Mouse (Mus musculus) bone marrow macrophage, adult 2 months (primary cell): ENCODE measurements around the gene Capg. TPM values are rescaled to one million over a fixed set of nuclear protein-coding genes. Genes with fewer than 3 reads are reported as not detected.

Experiments used
- H3K27ac ChIP-seq: 2 replicates; pipeline ENCODE4 v1.5.1; 2012; ENCODE audit warnings: low read depth, low read length; ENCODE audit not compliant: insufficient read depth
- H3K4me1 ChIP-seq: 2 replicates; pipeline ENCODE4 v1.6.1; 2012; ENCODE audit warnings: low read length; ENCODE audit not compliant: control insufficient read depth, insufficient read depth
- H3K4me3 ChIP-seq: 2 replicates; pipeline ENCODE4 v1.5.1; 2012; ENCODE audit warnings: mild to moderate bottlenecking, low read length, moderate library complexity; ENCODE audit not compliant: insufficient read depth
- CTCF ChIP-seq: IDR thresholded peaks from 2 replicates; pipeline ENCODE4 v1.5.1; 2012; ENCODE audit warnings: low read depth, mild to moderate bottlenecking, low read length, moderate library complexity
- POLR2A ChIP-seq: IDR thresholded peaks from 2 replicates; pipeline ENCODE4 v1.6.1; 2012; ENCODE audit warnings: mild to moderate bottlenecking, low read depth, low read length, borderline replicate concordance
- polyA plus RNA-seq: library from polyadenylated mRNA; stranded (reverse); fragments of >200 nt; gene quantifications from 2 replicates; pipeline ENCODE4 v1.2.4, GENCODE M21; 2012; ENCODE audit not compliant: missing spikeins, insufficient read depth, insufficient read length

Gene Capg
- polyA plus RNA-seq, 1 experiment = 788 TPM

DNA sequence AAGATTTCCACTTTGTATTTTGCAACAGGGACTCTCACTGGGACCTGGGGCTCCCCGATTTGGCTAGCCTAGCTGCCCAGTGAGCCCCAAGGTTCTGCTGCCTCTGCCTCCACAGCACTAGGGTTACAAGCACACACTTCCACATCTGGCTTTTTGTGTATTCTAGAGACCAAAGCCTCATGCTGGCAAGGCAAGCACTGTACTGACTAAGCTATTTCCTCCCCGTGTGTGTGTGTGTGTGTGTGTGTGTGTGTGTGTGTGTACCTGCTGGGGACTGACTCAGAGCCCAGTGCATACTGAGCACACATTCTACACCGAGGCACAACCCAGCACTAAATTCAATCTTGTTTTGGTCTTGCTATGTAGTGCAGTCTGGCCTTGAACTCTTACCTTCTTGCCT, 42.5 kb downstream of the Capg start:
- TF ChIP-seq CTCF = no peak
- no peak overlapping the region for H3K4me3 ChIP-seq
- H3K4me1 ChIP-seq = no peaks in the 10 kb centered on the region
- no peak overlapping the region for H3K27ac ChIP-seq

DNA sequence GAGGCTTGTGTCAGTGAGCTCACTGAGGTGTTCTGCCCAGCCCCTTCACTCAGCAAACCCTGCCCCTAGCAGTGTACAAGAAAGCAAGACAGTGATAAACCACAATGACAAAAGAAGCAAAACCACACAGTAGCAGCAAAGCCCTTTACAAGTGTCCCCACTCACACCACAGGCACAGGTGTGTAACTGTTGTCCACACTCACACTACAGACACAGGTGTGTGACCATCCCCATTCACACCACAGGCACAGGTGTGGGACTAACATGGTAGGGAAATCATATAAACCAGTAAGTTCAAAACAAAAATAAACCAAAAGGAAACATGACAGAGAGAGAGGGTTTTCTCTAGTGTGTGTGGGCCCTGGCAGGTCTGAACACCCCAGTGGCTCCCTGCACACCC, 44.1 kb downstream of the Capg start:
- Histone ChIP-seq H3K4me3 (no peak overlapping the region), H3K27ac (no peak overlapping the region), H3K4me1 (no peaks in the 10 kb centered on the region)
- no peak for TF ChIP-seq CTCF
- no peak for TF ChIP-seq POLR2A

DNA sequence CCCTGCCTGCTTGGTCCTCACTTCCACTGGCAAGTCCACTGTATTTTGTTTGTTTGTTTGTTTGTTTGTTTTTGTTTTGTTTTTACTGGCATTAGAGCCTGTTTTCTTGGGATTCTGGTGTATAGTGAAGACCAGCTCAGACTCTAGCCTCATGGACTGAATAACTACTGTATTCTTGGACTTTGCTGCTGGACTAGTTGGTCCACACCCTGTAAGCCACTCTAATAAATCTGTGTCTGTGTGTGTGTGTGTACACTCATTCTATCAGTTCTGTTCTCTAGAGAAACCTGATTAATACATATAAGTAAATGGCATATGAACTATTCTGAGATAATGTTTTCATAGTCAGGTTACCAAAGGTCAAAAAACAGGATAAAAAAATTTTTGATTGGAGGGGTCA, 45.9 kb downstream of the Capg start:
- TF ChIP-seq POLR2A = no peak
- no peak for TF ChIP-seq CTCF

DNA sequence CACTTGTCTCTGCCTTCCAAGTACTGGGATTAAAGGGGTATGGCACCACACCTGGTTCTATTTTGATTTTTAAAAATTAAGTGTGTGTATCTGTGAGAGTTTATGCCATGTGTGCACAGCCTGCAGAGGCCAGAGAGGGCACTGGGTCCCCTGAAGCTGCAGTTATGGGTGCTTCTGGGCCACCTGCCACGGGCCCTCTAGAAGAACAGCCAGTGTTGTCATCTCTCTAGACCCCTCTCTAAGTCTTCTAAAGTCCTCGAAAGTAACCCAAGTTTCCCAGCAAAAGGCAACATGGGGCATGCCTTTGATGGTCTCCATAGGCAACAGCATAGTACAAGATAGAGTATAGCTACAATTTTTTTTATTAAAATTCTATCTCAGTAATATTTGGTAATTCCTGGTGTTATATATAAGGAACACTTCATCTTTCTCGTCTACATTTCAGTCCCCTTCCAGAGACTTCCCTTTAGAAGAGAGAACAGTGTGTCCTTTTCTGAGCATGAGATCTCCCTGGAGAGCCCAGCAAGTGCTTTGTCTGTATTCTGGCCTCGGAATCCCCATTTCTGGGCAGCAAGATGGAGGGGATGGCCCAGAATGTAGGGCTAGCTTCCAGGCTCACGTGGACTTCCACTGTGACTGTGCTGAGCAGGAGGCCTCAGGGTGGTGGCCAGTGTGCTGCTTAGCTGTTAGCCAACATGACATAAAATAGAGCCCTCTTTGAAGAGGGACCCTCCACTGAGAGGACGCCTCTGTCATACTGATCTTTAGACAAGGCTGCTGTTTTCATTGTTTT, 49.0 kb downstream of the Capg start:
- Histone ChIP-seq H3K27ac (no peak overlapping the region), H3K4me1 (peaks cover 5% of the 10 kb centered on the region; the same call in 1 of the 2 replicates), H3K4me3 (no peak overlapping the region)
- TF ChIP-seq CTCF (no peak), POLR2A (no peak)

More for the DNA sequence above, 45.9 kb downstream of the Capg start:
- H3K4me3 ChIP-seq = no peak overlapping the region
- no peak overlapping the region for H3K27ac ChIP-seq
- no peaks in the 10 kb centered on the region for H3K4me1 ChIP-seq

DNA sequence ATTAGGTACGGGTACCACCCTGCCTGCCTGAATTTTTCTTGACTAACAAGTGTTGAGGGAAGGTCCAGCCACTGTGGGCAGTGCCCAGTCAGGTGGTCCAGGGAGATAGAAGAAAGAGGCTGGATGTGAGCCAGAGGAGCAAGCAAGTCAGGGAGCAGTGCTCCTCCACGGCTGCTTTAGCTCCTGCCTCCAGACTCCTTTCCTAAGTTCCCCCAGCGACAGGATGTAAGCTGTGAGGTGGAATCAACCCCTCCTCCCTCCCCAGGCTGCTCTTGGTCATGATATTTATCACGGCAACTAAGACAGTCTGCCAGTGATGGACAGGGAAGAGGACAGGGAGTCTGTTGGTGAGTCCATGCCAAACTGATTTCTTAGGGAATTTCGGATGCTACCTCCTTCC, 49.7 kb downstream of the Capg start:
- no peak overlapping the region for H3K4me3 ChIP-seq
- H3K27ac ChIP-seq = no peak overlapping the region
- H3K4me1 ChIP-seq = peaks cover 5% of the 10 kb centered on the region; the same call in 1 of the 2 replicates
- TF ChIP-seq CTCF (no peak), POLR2A (no peak)

DNA sequence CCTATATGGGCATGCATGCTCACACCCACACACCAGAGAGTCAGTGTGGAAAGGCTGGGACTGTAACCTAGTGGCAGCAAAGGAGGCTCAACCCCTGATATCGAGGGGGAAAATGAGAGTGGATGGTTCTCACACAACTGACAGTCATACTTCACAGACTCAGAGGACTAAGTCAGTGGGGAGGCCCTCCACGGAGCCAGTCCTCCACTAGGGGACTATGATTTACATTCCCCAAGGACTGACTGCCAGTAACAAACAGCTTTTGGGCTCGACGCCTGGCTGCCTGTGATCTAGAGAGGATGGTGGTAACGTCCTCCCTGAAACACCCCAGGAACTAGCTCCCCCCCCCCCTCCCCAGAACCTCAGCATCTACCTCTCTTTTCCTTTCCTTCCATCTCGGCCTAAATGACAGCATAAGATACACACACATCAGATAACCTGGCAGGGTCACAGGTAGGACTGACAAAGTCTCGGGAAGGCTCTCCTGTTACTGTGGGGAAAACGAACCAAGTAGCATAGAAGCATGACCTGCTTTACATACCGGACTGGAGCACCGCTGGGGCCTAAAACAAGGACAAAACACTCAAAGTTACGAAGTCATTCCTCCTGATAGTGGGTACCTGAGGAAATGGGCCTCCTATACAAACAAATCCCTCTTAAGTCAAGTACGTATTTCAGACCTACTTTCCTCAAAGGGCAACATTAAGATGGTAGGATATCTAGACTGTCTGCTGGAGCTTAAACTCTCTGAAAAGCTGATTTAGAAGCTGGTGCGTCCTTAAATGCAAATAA, 53.1 kb downstream of the Capg start:
- Histone ChIP-seq H3K27ac (no peak overlapping the region), H3K4me3 (peak overlapping the region; percentile 89), H3K4me1 (peaks cover 13% of the 10 kb centered on the region)
- no peak for TF ChIP-seq POLR2A
- TF ChIP-seq CTCF = no peak

DNA sequence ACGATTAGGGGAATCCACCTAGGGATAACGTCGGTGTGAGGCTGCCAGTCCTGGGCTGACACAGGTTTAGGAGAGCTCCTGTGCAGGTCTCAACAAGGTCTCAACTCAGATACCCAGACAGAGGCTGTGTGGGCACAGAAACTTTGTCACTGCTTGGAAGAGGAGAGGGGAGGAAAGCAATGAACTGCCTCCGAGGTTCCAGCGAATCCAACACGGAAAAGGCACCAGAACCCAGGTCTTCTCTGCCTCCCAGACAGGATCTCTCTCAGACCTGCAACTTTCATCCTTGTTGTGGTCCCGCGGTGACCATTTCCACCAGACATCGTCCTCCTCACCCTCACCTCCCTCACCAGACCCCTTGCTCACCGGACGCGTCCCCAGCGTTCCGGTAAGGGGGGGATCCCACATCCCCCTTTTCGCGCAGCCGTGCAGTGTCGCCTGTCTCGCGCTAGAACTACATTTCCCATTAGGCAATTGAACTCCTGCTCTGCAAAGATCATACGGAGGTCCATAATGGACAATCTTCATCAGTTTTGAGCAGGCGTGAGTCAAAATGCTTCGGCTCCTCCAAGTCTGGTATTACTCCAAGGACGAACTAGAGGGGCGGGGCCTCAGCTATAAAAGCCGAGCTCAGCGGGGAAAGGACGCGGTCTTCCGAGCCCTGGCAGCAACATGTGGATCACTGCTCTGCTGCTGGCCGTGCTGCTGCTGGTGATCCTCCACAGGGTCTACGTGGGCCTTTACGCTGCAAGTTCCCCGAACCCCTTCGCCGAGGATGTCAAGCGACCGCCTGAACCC, 54.0 kb downstream of the Capg start, which contains the start of the genes Elmod3 and Retsat:
Gene Elmod3, minus strand, starts transcription at position 458 of the 798 bp plus-strand sequence.
Gene Retsat, plus strand, starts transcription at position 520 of the 798 bp plus-strand sequence.
- H3K4me3 ChIP-seq = peak within 1 kb of the TSS; percentile 89
- H3K27ac ChIP-seq = peak within 1 kb of the TSS; percentile 48; the same call in 1 of the 2 replicates
- TF ChIP-seq POLR2A = peak; percentile 61; the same call in 1 of the 2 replicates
- no peak for TF ChIP-seq CTCF
- H3K4me1 ChIP-seq = peaks cover 13% of the 10 kb centered on the region

DNA sequence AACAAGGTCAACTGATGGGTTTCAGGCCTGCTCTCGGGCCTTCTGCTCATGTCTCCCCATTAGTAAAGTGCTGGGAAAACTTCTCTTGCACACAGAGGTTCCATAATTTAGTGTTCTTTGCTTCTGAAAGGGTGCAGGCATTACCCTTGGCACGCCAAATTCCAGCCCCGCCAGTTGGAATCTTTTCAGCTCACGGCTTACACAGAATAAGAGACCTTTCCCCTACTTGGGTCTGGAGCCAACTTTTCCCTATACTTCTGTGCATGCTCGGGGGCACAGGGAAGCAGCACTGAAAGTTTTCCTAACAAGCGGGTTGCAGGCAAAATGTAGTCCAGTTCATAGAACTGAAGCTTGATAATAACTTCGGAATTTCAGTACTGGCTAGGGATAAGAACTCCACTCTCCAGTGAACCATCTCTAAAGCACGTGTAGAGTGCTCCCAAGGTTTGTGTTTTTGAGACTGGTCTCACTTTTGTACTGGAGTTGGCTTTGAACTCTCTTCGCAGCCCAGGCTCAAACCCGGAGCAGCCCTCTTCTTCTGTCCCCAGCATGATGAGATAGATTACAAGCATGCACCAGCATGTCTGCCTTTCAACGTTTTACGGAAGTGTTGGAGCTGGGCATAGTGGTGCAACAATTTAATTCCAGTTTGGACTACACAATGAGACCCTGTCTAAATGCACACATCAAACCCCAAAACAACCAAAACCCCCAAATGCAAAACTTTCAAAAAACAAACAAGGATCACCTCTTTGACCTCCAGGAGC, 54.8 kb downstream of the Capg start:
- Histone ChIP-seq H3K4me3 (peak overlapping the region; percentile 89), H3K4me1 (peaks cover 13% of the 10 kb centered on the region), H3K27ac (peak overlapping the region; percentile 48; the same call in 1 of the 2 replicates)
- no peak for TF ChIP-seq POLR2A

DNA sequence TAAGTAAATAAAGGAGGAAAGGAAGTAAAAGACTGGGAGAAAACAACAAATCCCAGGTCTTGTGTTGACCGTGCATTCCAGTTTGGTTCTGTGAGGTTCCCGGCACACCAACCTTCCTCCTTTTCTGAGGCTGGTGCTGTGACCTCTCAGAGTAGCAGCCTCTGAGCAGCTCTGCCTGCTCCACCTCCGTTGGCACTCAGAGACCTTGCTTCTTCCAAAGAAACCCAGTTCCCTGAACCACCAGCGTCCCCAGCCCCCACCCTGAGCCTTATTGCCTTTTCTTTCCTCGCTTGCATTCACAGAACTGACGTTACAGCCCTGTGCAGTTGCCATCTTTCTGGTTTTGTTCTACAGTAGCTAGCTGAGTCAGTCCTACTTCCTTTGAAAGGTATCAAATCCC, 56.0 kb downstream of the Capg start:
- TF ChIP-seq POLR2A (no peak), CTCF (no peak)
- Histone ChIP-seq H3K4me1 (peaks cover 14% of the 10 kb centered on the region), H3K27ac (no peak overlapping the region), H3K4me3 (no peak overlapping the region)
